Mouse (Mus musculus) MEL (cell line): ENCODE measurements around the gene Pigf.

Source experiments
- CHD2 ChIP-seq: IDR thresholded peaks from 2 replicates; pipeline ENCODE4 v1.6.1; 2011; ENCODE audit warnings: low read length, improper control_type of control experiment
- CTCF ChIP-seq, 3 experiments: IDR thresholded peaks in 2 of 3; conservative IDR thresholded peaks in 1 of 3; 2 replicates each; pipeline ENCODE4 v1.5.1; 2011 to 2012; ENCODE audit warnings: low read length in 3 of 3, low read depth in 2 of 3, mild to moderate bottlenecking in 2 of 3, improper control_type of control experiment in 1 of 3, inconsistent platforms in 1 of 3, mixed read lengths in 1 of 3, moderate library complexity in 1 of 3; ENCODE audit not compliant: control insufficient read depth in 1 of 3, insufficient read depth in 1 of 3, poor library complexity in 1 of 3, severe bottlenecking in 1 of 3
- JUND ChIP-seq: IDR thresholded peaks from 2 replicates; pipeline ENCODE4 v1.6.1; 2011; ENCODE audit warnings: low read depth, mild to moderate bottlenecking, improper control_type of control experiment, low read length
- MAFK ChIP-seq: IDR thresholded peaks from 2 replicates; pipeline ENCODE4 v1.6.1; 2011; ENCODE audit warnings: low read depth, mild to moderate bottlenecking, low read length, improper control_type of control experiment, borderline replicate concordance
- POLR2A ChIP-seq, 2 experiments: IDR thresholded peaks; 2 replicates each; pipeline ENCODE4 v1.6.1; 2011 to 2012; ENCODE audit warnings: low read length in 2 of 2, mild to moderate bottlenecking in 2 of 2, control low read depth in 1 of 2, improper control_type of control experiment in 1 of 2, low read depth in 1 of 2, moderate library complexity in 1 of 2; ENCODE audit not compliant: control insufficient read depth in 1 of 2, insufficient read depth in 1 of 2, poor library complexity in 1 of 2
- TBP ChIP-seq: IDR thresholded peaks from 2 replicates; pipeline ENCODE4 v1.8.0; 2011; ENCODE audit warnings: low read depth, low read length, improper control_type of control experiment
- TCF12 ChIP-seq: IDR thresholded peaks from 2 replicates; pipeline ENCODE4 v1.6.1; 2014; ENCODE audit warnings: low read depth, mild to moderate bottlenecking, inconsistent platforms, low read length, improper control_type of control experiment, moderate library complexity
- USF1 ChIP-seq: IDR thresholded peaks from 2 replicates; pipeline ENCODE4 v1.6.1; 2014; ENCODE audit warnings: low read depth, mild to moderate bottlenecking, inconsistent platforms, low read length, improper control_type of control experiment, moderate library complexity
- ZC3H11A ChIP-seq: IDR thresholded peaks from 2 replicates; pipeline ENCODE4 v1.6.1; 2012; ENCODE audit warnings: low read depth, mild to moderate bottlenecking, inconsistent platforms, low read length, improper control_type of control experiment

GRCm38 (mm10) chr17:87063461-87063860 lies 38.3 kb upstream of the Pigf start:
- TF ChIP-seq TCF12 (no peak), MAFK (no peak), USF1 (no peak), CTCF (IDR thresholded peaks at IDR 0.05 in 2 of 3, conservative IDR thresholded peaks at IDR 0.05 in 1 of 3; ENCODE audit: control insufficient read depth in 1 of 3, insufficient read depth in 1 of 3, low read depth in 2 of 3, low read length in 3 of 3, poor library complexity in 1 of 3, severe bottlenecking in 1 of 3) (no peak), POLR2A (IDR thresholded peaks at IDR 0.05; ENCODE audit: control insufficient read depth in 1 of 2, insufficient read depth in 1 of 2, low read depth in 1 of 2, low read length in 2 of 2, poor library complexity in 1 of 2) (no peak), TBP (no peak), CHD2 (no peak), ZC3H11A (no peak), JUND (no peak)
